Mouse (Mus musculus) spleen, adult 2 months (tissue): ENCODE measurements around the gene Rras2. TPM values are rescaled to one million over a fixed set of nuclear protein-coding genes. Genes with fewer than 3 reads are reported as not detected.
A peak's percentile ranks its signal among the peaks of the same experiment; 100 is the strongest.

Experiments used
- DNase-seq, 2 experiments: peaks; one replicate each; pipeline versions ENCODE4 v3.0.0 to v3.0.0-alpha.2; 2012 to 2021; ENCODE audit warnings: low spot score in 2 of 2, low read depth in 1 of 2
- H3K27ac ChIP-seq: fragments of 200-500 bp; 2 replicates; pipeline ENCODE4 v1.5.1; 2012; ENCODE audit warnings: low read length, inconsistent platforms; ENCODE audit not compliant: insufficient read depth
- H3K27me3 ChIP-seq: fragments of 200-500 bp; 2 replicates; pipeline ENCODE4 v1.6.1; 2012; ENCODE audit warnings: mild to moderate bottlenecking, moderate library complexity, low read length, inconsistent platforms; ENCODE audit not compliant: control insufficient read depth, insufficient read depth
- H3K36me3 ChIP-seq: fragments of 200-500 bp; 2 replicates; pipeline ENCODE4 v1.6.1; 2012; ENCODE audit warnings: mild to moderate bottlenecking, low read length, inconsistent platforms; ENCODE audit not compliant: control insufficient read depth, insufficient read depth
- H3K4me1 ChIP-seq: fragments of 200-500 bp; 2 replicates; pipeline ENCODE4 v1.6.1; 2011; ENCODE audit warnings: inconsistent platforms; ENCODE audit not compliant: control insufficient read depth, insufficient read depth, insufficient read length
- H3K4me3 ChIP-seq: fragments of 200-500 bp; 2 replicates; pipeline ENCODE4 v1.5.1; 2011; ENCODE audit warnings: mild to moderate bottlenecking, inconsistent platforms; ENCODE audit not compliant: insufficient read depth, insufficient read length; ENCODE audit errors: extremely low read depth
- CTCF ChIP-seq: fragments of 200-500 bp; IDR thresholded peaks from 2 replicates; pipeline ENCODE4 v1.5.1; 2011; ENCODE audit warnings: mild to moderate bottlenecking, inconsistent platforms; ENCODE audit not compliant: insufficient read depth, insufficient read length, insufficient replicate concordance; ENCODE audit errors: extremely low read depth
- POLR2A ChIP-seq: fragments of 200-500 bp; IDR thresholded peaks from 2 replicates; pipeline ENCODE4 v1.6.1; 2011; ENCODE audit warnings: low read depth, low read length, inconsistent platforms
- WGBS: fragments of 180-500 bp; shearing (Covaris S2); methylation state at CpG from one replicate; pipeline ENCODE4 v1.1.7; 2018; 5-methylcytosine and 5-hydroxymethylcytosine counted together
- polyA plus RNA-seq: library from polyadenylated mRNA; depleted of rRNA; stranded (reverse); fragments of >200 nt; gene quantifications from 2 replicates; pipeline ENCODE4 v1.2.3, GENCODE M21; 2012; rRNA removed

The Rras2 gene
- 14.4 and 29.0 TPM in 2 replicates for polyA plus RNA-seq

- Histone ChIP-seq H3K4me3 (peak within 1 kb of the TSS; percentile 99), H3K36me3 (no peaks in the 10 kb centered on the region), H3K27ac (peak within 1 kb of the TSS; percentile 94), H3K4me1 (no peaks in the 10 kb centered on the region; the same call in 1 of the 2 replicates), H3K27me3 (no peaks in the 10 kb centered on the region)
- peak; percentile 52 to 87 for DNase-seq
- WGBS, result under 1% methylated on average over 54 of the region's 55 CpGs
- TF ChIP-seq CTCF (no peak), POLR2A (peak; percentile 85)
These were observed at the start of gene Rras2 for GRCm38 (mm10) chr7:114117444-114117905. Gene Rras2, minus strand, starts transcription at chr7:114117781.

GRCm38 (mm10) chr7:114162975-114163374 lies 45.4 kb upstream of the Rras2 start:
- DNase-seq, result no peak
- H3K4me1 ChIP-seq, result peaks cover 4% of the 10 kb centered on the region; the same call in 1 of the 2 replicates
- no peaks in the 10 kb centered on the region for H3K36me3 ChIP-seq
- TF ChIP-seq CTCF (no peak), POLR2A (no peak)
- 82% methylated on average over 5 of the region's 5 CpGs for WGBS
- H3K27ac ChIP-seq, result no peak overlapping the region
- H3K27me3 ChIP-seq, result no peaks in the 10 kb centered on the region
- H3K4me3 ChIP-seq, result no peak overlapping the region

GRCm38 (mm10) chr7:114161101-114161500 lies 43.5 kb upstream of the Rras2 start:
- Histone ChIP-seq H3K36me3 (no peaks in the 10 kb centered on the region), H3K4me3 (no peak overlapping the region), H3K27ac (no peak overlapping the region), H3K27me3 (no peaks in the 10 kb centered on the region), H3K4me1 (peaks cover 4% of the 10 kb centered on the region; the same call in 1 of the 2 replicates)
- TF ChIP-seq POLR2A, result no peak
- TF ChIP-seq CTCF, result no peak
- no peak for DNase-seq
- 48% methylated on average over 8 of the region's 8 CpGs for WGBS

- no peak overlapping the region for H3K27ac ChIP-seq
- no peak for DNase-seq
- 86% methylated on average over 12 of the region's 12 CpGs for WGBS
These were observed 40.2 kb upstream of the Rras2 start for GRCm38 (mm10) chr7:114157716-114158278.

GRCm38 (mm10) chr7:114156364-114156763 lies 38.8 kb upstream of the Rras2 start:
- WGBS, result 97% methylated on average over 4 of the region's 4 CpGs
- TF ChIP-seq CTCF (no peak), POLR2A (no peak)

More at GRCm38 (mm10) chr7:114157716-114158278, 40.2 kb upstream of the Rras2 start:
- H3K4me3 ChIP-seq, result no peak overlapping the region
- no peaks in the 10 kb centered on the region for H3K27me3 ChIP-seq
- H3K36me3 ChIP-seq, result no peaks in the 10 kb centered on the region
- no peak for TF ChIP-seq POLR2A
- TF ChIP-seq CTCF, result no peak
- H3K4me1 ChIP-seq, result peaks cover 4% of the 10 kb centered on the region; the same call in 1 of the 2 replicates

GRCm38 (mm10) chr7:114155053-114155865 lies 37.7 kb upstream of the Rras2 start:
- no peak for TF ChIP-seq POLR2A
- no peak for TF ChIP-seq CTCF
- 73% methylated on average over 5 of the region's 5 CpGs for WGBS

More at GRCm38 (mm10) chr7:114156364-114156763, 38.8 kb upstream of the Rras2 start:
- H3K4me3 ChIP-seq, result no peak overlapping the region
- no peak overlapping the region for H3K27ac ChIP-seq
- no peaks in the 10 kb centered on the region for H3K27me3 ChIP-seq
- H3K36me3 ChIP-seq, result no peaks in the 10 kb centered on the region
- no peak for DNase-seq
- peaks cover 4% of the 10 kb centered on the region; the same call in 1 of the 2 replicates for H3K4me1 ChIP-seq

More at GRCm38 (mm10) chr7:114155053-114155865, 37.7 kb upstream of the Rras2 start:
- Histone ChIP-seq H3K4me3 (no peak overlapping the region), H3K36me3 (no peaks in the 10 kb centered on the region), H3K4me1 (peaks cover 4% of the 10 kb centered on the region; the same call in 1 of the 2 replicates), H3K27ac (no peak overlapping the region), H3K27me3 (no peaks in the 10 kb centered on the region)
- DNase-seq, result no peak
